Mouse (Mus musculus): ENCODE data around the gene Tarbp1.
A peak's percentile ranks its signal among the peaks of the same experiment; 100 is the strongest.

The Tarbp1 gene

DNA sequence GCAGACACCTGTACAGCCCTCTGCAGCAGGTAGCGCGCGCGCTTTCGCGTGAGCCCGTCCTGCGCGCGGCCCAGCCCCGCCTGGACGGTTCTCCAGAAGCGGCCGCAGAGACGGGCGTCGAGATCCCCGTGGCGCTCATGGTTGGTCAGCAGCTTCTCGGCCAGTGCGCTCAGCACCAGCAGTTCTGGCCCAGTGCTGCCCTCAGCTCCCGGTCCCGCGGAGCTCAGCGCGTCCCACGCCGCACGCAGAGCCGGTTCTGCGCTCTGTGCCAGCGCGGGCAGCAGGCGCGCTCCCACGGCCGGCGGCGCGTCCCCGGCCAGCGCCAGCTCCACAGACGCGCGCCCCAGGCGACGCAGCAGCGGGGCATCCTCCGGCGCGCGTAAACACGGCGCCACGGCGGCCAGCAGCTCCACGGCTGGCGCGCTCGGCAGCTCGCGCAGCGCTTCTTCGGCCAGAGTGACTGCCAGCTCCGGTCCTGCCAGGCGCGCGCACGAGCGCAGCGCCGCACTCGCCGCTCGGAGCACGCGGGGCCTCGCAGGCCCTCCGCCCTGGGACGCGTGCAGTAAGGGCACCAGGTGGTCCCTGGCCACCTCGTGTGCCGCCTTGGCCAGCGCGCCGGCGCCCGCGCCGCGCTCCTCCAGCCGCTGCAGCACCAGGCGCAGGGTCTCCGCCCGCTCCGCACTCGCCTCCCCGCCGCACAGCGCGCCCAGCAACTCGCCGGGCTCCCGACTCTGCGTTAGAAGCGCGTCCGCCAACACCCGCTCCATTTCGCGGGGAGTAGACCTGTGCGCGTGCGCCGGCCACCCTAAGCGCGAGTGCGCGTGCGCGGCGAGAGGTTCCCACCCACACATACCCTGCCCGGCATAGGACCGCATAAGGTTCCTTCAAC lies at the start of gene Tarbp1:
Tarbp1 (minus strand) TSS at position 767 of the 889 bp plus-strand sequence.
- peak; percentile 61 for DNase-seq (ENCODE audit: extremely low spot score, low read depth, low spot score)

DNA sequence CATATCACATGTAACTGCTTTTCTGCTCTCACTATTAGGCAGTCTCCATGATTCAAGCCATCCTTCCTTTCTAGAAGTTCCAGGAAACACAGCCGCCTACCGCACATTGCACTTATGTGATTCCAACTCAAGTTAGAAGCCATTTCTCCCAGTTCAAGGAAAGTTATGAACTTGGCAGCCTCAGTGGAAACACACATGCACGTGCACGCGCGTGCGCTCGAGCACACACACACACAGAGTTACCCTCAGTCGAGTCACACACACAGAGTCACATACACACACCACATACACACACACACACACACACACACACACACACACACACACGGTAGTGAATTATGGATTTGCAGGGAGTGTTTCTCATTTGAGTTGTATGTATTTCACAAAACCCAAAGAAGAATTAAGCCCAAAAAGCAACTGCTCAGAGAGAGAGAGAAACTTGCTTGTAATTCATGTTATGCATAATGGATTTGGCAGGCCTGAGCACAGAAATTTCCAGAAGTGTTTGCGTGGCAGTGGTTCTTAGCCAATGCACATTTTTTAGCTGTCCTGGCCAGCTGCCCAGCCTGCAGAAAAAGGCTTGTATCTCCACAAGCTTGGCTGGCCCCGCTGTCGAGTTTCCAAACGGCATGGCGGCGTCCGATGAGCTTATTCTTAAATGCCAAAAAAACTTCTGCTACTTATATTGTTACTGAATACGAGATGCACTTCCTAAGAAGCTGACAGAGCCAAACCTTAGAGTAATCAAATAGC lies 49.5 kb upstream of the Tarbp1 start:
- no peak for DNase-seq (ENCODE audit: extremely low spot score, low read depth, low spot score)

DNA sequence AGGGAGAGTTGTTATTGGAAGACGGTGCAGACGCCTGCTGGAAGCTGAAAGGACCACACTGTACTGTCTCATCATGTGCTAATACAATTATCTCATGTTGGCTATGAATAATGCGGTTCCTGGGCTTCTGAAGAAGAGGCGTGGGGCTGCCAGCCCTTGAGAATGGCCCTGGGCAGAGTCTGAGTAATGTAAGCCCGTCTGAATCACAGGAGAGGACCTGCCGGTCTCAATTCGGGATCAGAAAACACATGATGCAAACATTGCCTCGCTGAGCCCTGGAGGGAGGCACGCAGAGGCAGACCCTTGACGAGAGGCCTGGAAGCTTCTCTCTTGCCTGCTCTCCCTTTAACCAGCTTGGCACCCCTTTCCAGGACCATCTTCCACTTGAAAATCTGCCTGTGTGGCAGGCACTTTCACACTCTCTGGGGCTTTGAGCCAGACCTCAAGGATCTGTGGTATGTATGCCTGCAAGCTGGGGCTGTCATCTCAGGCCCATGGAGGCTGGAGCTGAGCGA lies 48.3 kb upstream of the Tarbp1 start:
- DNase-seq (ENCODE audit: extremely low spot score, low read depth, low spot score): no peak

DNA sequence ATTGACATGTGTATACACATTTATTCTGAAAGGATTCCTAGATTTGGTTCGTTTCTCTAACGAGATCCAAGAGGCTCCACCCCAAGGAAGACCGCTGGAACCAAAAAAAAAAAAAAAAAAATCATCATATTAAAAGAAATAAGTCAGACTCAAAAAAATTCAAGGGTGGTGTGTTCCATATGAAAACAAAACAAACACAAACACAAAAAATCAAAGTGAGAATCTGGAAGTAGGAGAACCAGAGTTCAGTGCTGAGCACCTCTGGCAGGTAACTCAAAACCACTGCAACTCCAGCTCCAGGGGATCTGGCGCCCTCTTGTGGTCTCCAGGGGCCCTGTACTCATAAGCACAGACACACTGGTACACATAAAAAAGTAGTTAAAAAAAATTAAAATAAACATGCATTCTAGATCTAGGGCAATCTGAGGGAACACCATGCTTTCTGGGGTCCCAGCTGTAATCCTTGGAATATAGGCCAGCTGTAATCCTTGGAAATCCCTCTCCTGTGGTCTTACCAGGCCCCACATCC lies 44.6 kb upstream of the Tarbp1 start:
- DNase-seq (ENCODE audit: extremely low spot score, low read depth, low spot score): no peak

GRCm38 (mm10) chr8:126516620-126517577 lies 42.0 kb upstream of the Tarbp1 start:
- no peak for DNase-seq (ENCODE audit: extremely low spot score, low read depth, low spot score)

DNA sequence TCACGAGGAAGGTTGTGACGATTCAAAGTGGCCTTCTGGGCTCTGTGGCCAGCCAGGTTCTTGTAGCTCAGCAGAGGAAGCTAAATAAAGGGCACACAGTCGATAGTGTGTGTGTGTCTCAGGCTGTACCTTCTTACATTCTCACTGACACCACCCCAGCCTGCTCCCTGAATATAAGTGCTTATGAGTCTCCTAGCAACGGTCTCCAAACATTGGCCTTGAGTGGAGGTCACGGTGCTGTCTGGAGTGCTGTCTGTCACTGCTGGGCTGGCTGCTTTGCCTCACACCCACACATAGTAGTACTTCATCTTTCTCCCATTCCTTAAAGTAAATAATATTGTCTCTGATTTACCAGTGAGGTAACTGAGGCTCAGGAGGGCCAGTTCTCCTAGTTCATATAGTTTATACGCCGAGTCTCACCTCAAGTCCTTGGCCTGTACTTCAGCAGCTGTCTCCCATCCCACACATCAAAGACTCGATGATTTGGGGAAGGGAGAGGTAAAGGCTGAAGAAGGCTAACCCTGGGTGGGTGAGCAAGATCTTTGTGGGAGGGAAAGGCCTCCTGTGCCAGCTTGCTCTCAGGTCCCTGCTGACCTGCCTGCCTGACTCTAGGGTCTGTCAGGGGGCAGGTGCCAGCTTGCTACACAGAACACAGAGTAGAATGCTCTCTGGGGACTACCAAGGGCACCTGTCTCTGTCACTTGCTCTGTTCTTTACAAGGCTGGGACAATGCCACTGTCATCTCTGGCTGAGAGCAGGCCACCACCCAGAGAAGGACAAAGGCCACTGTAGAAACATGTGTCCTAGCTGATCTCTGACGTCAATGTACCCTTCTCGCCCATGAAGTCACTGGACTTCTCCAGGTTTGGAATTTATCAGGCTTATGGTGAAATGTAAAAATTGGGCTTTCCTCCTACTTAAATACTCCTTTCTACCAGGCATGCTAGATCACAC lies 39.4 kb upstream of the Tarbp1 start:
- DNase-seq (ENCODE audit: extremely low spot score, low read depth, low spot score): no peak

GRCm38 (mm10) chr8:126510866-126511265 lies 36.0 kb upstream of the Tarbp1 start:
- DNase-seq (ENCODE audit: extremely low spot score, low read depth, low spot score): no peak

- DNase-seq (ENCODE audit: extremely low spot score, low read depth, low spot score): no peak
Observed at GRCm38 (mm10) chr8:126509635-126510034, 34.8 kb upstream of the Tarbp1 start.

- DNase-seq (ENCODE audit: extremely low spot score, low read depth, low spot score): no peak
Observed at GRCm38 (mm10) chr8:126508871-126509586, 34.2 kb upstream of the Tarbp1 start.

GRCm38 (mm10) chr8:126508221-126508620 lies 33.4 kb upstream of the Tarbp1 start:
- no peak for DNase-seq (ENCODE audit: extremely low spot score, low read depth, low spot score)

DNA sequence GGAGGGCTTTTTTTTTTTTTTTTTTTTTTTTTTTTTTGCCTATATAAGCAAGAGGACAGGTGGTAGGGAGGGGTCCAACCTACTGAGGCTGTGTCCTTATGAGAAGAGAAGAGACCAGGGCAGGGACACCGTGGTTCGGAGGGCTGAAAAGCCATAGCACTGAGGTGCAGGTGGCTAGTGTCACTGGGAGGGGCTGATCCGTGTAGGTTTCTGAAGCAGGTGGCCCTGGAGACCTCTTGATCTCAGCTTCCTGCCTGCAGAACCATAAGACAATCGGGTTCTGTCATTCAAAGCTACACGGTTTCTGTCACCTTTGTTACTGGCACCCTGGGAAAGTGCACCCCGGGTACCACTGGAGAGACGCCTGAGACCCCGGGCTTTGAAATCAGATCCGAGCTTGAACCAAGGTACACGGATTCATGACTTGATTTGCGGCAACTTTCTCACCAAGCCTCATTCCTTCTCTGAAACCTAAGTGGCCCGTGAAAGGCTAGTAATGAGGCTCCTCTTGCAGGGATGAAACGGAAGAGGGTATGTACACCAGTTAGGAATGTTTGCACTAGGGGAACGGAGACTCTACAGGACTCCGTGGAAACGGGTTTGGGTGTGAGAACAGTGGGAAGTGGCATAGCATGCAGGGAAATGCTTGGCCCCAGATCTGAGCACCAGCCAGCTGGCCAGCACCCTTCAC lies 29.8 kb upstream of the Tarbp1 start:
- DNase-seq (ENCODE audit: extremely low spot score, low read depth, low spot score): no peak

DNA sequence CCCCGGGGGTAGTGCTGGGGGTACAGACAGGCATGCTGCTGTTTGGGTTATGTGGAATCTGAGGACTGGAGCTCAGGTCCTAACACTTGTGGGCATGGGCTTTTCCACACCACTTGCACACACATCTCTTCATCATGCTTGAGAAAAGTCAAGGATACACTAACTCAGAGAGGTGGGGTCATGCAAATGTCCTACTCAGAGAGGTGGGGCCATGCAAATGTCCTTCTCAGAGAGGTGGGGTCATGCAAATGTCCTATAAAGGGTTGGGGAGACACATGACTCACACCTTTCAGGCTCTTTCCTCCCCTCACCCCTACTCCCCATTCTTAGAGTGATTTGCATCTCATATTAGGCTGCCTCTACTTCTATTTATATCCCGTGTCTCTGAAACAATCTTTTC lies 27.9 kb upstream of the Tarbp1 start:
- no peak for DNase-seq (ENCODE audit: extremely low spot score, low read depth, low spot score)

- no peak for DNase-seq (ENCODE audit: extremely low spot score, low read depth, low spot score)
Observed at GRCm38 (mm10) chr8:126499371-126499770, 24.5 kb upstream of the Tarbp1 start.

- no peak for DNase-seq (ENCODE audit: extremely low spot score, low read depth, low spot score)
Observed at GRCm38 (mm10) chr8:126498465-126498864, 23.6 kb upstream of the Tarbp1 start.

GRCm38 (mm10) chr8:126497541-126498428 lies 22.9 kb upstream of the Tarbp1 start:
- DNase-seq (ENCODE audit: extremely low spot score, low read depth, low spot score): peak; percentile 89

DNA sequence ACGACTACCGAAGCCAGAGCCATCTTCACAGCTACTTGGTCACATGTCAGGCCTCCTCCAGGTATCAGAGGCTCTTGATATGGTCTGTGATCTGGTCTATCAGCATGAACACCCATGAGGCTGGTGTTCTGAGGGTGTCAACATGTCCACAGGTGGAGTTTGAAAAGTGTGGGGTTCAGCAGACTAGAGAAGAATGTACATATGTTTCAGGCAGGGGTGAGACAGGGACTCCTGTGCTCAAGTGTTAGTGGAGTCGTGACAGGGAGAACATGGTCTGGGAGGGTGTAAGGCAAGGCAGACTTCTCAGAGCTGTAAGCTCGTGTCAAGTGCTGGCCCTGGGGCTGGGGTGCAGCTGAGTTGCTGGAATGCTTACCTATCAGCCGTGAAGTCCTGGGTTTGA lies 22.1 kb upstream of the Tarbp1 start:
- no peak for DNase-seq (ENCODE audit: extremely low spot score, low read depth, low spot score)

DNA sequence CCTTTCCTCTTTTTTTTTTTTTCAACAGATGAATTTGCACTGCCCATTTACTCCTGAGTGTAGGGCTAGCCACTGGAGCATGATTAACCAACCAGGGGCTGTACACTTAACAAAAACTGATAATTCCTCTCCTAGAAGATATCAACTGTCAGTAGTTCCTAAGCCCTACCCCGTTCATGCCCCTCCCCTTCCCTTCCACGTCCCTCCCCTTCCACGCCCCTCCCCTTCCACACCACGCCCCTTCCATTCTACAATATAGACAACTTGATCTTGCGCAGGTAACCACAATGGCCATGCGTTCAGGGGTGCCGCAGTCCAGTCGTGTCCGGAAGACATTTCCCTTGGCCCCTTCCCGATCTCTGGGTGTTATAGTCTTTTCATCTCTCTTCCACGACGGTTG lies 20.6 kb upstream of the Tarbp1 start:
- no peak for DNase-seq (ENCODE audit: extremely low spot score, low read depth, low spot score)

All from hindlimb bud, embryonic 11.5 days (tissue).